Mouse (Mus musculus) limb, embryonic 15.5 days (tissue): ENCODE data around the gene Qsox2. TPM values are rescaled to one million over a fixed set of nuclear protein-coding genes. Genes with fewer than 3 reads are reported as not detected.

Experiments used
- ATAC-seq: fragments of 200-750 bp; cut with Nextera tagmentation; 2 replicates; pipeline ENCODE4 v1.8.0; 2017; ENCODE audit warnings: low read depth, moderate TSS enrichment; ENCODE audit not compliant: insufficient number of reproducible peaks, low FRiP score, low TSS enrichment
- H3K27ac ChIP-seq: fragments of 300-500 bp; sonication (generic); 2 replicates; pipeline ENCODE4 v1.5.1; 2015; ENCODE audit warnings: moderate library complexity, mild to moderate bottlenecking, inconsistent platforms
- H3K27me3 ChIP-seq: fragments of 300-500 bp; sonication (generic); 2 replicates; pipeline ENCODE4 v1.6.1; 2015; ENCODE audit warnings: inconsistent platforms
- H3K36me3 ChIP-seq: fragments of 300-500 bp; sonication (generic); 2 replicates; pipeline ENCODE4 v1.6.1; 2015; ENCODE audit warnings: inconsistent platforms
- H3K4me1 ChIP-seq: fragments of 300-500 bp; sonication (generic); 2 replicates; pipeline ENCODE4 v1.6.1; 2015; ENCODE audit warnings: inconsistent platforms
- H3K4me2 ChIP-seq: fragments of 300-500 bp; sonication (generic); 2 replicates; pipeline ENCODE4 v1.6.1; 2015; ENCODE audit warnings: mild to moderate bottlenecking, inconsistent platforms
- H3K4me3 ChIP-seq: fragments of 300-500 bp; sonication (generic); 2 replicates; pipeline ENCODE4 v1.5.1; 2015; ENCODE audit warnings: mild to moderate bottlenecking, inconsistent platforms
- H3K9ac ChIP-seq: fragments of 300-500 bp; sonication (generic); 2 replicates; pipeline ENCODE4 v1.6.1; 2015; ENCODE audit warnings: inconsistent platforms
- H3K9me3 ChIP-seq: fragments of 300-500 bp; sonication (generic); 2 replicates; pipeline ENCODE4 v1.6.1; 2016; ENCODE audit warnings: inconsistent platforms
- WGBS: fragments of 180-500 bp; shearing (Covaris S2); methylation state at CpG from one replicate; pipeline ENCODE4 v1.1.7; 2015; 5-methylcytosine and 5-hydroxymethylcytosine counted together
- polyA plus RNA-seq: library from polyadenylated mRNA; unstranded; fragments of >200 nt; fragmentation: Nextera tagmentation; extraction: Ambion mirVana; gene quantifications from 2 replicates; pipeline ENCODE4 v1.2.1, GENCODE M21; 2015

Qsox2 gene
- polyA plus RNA-seq, 1 experiment from 2014 or later, result 20.7 TPM

DNA sequence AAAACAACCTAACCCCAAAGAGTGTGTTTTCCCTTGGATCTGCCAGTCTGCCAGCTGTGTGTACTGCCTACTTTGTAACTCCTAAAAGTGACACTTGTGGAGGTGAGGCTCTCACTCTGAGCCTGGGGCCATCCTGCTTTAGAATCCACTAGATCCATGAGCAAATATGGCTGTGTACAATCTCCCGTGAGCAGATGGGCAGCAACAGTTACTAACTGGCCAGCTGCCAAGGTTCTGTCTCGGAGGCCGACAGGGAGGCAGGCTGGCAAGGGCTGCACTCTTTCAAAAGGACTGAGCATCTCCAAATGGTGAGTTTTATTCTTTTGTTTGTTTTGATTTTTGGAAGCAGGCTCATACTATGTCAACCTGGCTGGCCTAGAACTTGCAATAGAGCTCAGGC, 22.8 kb downstream of the Qsox2 start:
- Histone ChIP-seq H3K27ac (no peak overlapping the region), H3K27me3 (no peaks in the 10 kb centered on the region), H3K9me3 (no peaks in the 10 kb centered on the region), H3K4me3 (no peak overlapping the region), H3K4me2 (no peak overlapping the region), H3K36me3 (peaks cover 73% of the 10 kb centered on the region), H3K4me1 (no peaks in the 10 kb centered on the region), H3K9ac (no peak overlapping the region)
- 30% methylated on average over 3 of the region's 3 CpGs for WGBS
- ATAC-seq, result no peak

- H3K27me3 ChIP-seq, result peaks cover 35% of the 10 kb centered on the region
- H3K27ac ChIP-seq, result no peak overlapping the region
- H3K9me3 ChIP-seq, result no peaks in the 10 kb centered on the region
- WGBS, result 84% methylated on average over 3 of the region's 3 CpGs
- H3K4me2 ChIP-seq, result no peak overlapping the region
- no peak overlapping the region for H3K9ac ChIP-seq
- ATAC-seq, result no peak
- peaks cover 8% of the 10 kb centered on the region for H3K4me1 ChIP-seq
- H3K4me3 ChIP-seq, result no peak overlapping the region
- H3K36me3 ChIP-seq, result peaks cover 40% of the 10 kb centered on the region
Observed at GRCm38 (mm10) chr2:26209566-26209965, 27.8 kb downstream of the Qsox2 start.

GRCm38 (mm10) chr2:26208126-26208789, 29.1 kb downstream of the Qsox2 start, which contains the start of gene Lhx3:
Lhx3 (minus strand) TSS chr2:26208289.
- H3K27me3 ChIP-seq, result peaks cover 48% of the 10 kb centered on the region
- no peak within 1 kb of the TSS for H3K4me3 ChIP-seq
- 5% methylated on average over 19 of the region's 19 CpGs for WGBS
- H3K9me3 ChIP-seq, result no peaks in the 10 kb centered on the region
- no peak within 1 kb of the TSS for H3K27ac ChIP-seq
- H3K36me3 ChIP-seq, result peaks cover 34% of the 10 kb centered on the region
- no peak within 1 kb of the TSS for H3K4me2 ChIP-seq
- ATAC-seq, result no peak
- peaks cover 8% of the 10 kb centered on the region for H3K4me1 ChIP-seq
- no peak within 1 kb of the TSS for H3K9ac ChIP-seq

GRCm38 (mm10) chr2:26207559-26207958, 29.8 kb downstream of the Qsox2 start:
- 7% methylated on average over 9 of the region's 9 CpGs for WGBS
- H3K9me3 ChIP-seq, result no peaks in the 10 kb centered on the region

GRCm38 (mm10) chr2:26205761-26206160, 31.6 kb downstream of the Qsox2 start:
- 15% methylated on average over 10 of the region's 10 CpGs for WGBS
- H3K4me3 ChIP-seq, result no peak overlapping the region

More at GRCm38 (mm10) chr2:26207559-26207958, 29.8 kb downstream of the Qsox2 start:
- peaks cover 30% of the 10 kb centered on the region for H3K36me3 ChIP-seq
- H3K9ac ChIP-seq, result no peak overlapping the region
- H3K4me2 ChIP-seq, result no peak overlapping the region
- H3K4me3 ChIP-seq, result no peak overlapping the region
- ATAC-seq, result no peak
- peaks cover 55% of the 10 kb centered on the region for H3K27me3 ChIP-seq
- no peak overlapping the region for H3K27ac ChIP-seq
- peaks cover 13% of the 10 kb centered on the region for H3K4me1 ChIP-seq

GRCm38 (mm10) chr2:26205126-26205525, 32.2 kb downstream of the Qsox2 start:
- H3K27me3 ChIP-seq, result peaks cover 80% of the 10 kb centered on the region
- WGBS, result 1% methylated on average over 16 of the region's 16 CpGs
- no peak overlapping the region for H3K4me2 ChIP-seq
- no peak for ATAC-seq
- H3K9me3 ChIP-seq, result no peaks in the 10 kb centered on the region
- H3K4me3 ChIP-seq, result no peak overlapping the region
- no peak overlapping the region for H3K27ac ChIP-seq
- peaks cover 5% of the 10 kb centered on the region for H3K36me3 ChIP-seq
- peaks cover 18% of the 10 kb centered on the region for H3K4me1 ChIP-seq
- no peak overlapping the region for H3K9ac ChIP-seq

More at GRCm38 (mm10) chr2:26205761-26206160, 31.6 kb downstream of the Qsox2 start:
- no peak overlapping the region for H3K27ac ChIP-seq
- no peak overlapping the region for H3K9ac ChIP-seq
- H3K4me2 ChIP-seq, result no peak overlapping the region
- H3K36me3 ChIP-seq, result peaks cover 12% of the 10 kb centered on the region
- no peaks in the 10 kb centered on the region for H3K9me3 ChIP-seq
- peaks cover 18% of the 10 kb centered on the region for H3K4me1 ChIP-seq
- ATAC-seq, result no peak
- peaks cover 73% of the 10 kb centered on the region for H3K27me3 ChIP-seq

GRCm38 (mm10) chr2:26202849-26203475, 34.4 kb downstream of the Qsox2 start:
- no peak overlapping the region for H3K9ac ChIP-seq
- no peak for ATAC-seq
- H3K27me3 ChIP-seq, result peaks cover 100% of the 10 kb centered on the region
- H3K9me3 ChIP-seq, result no peaks in the 10 kb centered on the region
- H3K4me2 ChIP-seq, result no peak overlapping the region
- no peak overlapping the region for H3K27ac ChIP-seq
- peaks cover 21% of the 10 kb centered on the region for H3K4me1 ChIP-seq
- WGBS, result 1% methylated on average over 36 of the region's 36 CpGs
- H3K36me3 ChIP-seq, result no peaks in the 10 kb centered on the region
- H3K4me3 ChIP-seq, result no peak overlapping the region

- no peak overlapping the region for H3K9ac ChIP-seq
- peak overlapping the region; percentile 8; the same call in 1 of the 2 replicates for H3K4me3 ChIP-seq
- no peaks in the 10 kb centered on the region for H3K9me3 ChIP-seq
- under 1% methylated on average over 77 of the region's 77 CpGs for WGBS
- ATAC-seq, result no peak
- H3K4me1 ChIP-seq, result peaks cover 24% of the 10 kb centered on the region
- H3K36me3 ChIP-seq, result no peaks in the 10 kb centered on the region
- H3K4me2 ChIP-seq, result no peak overlapping the region
- H3K27ac ChIP-seq, result no peak overlapping the region
- H3K27me3 ChIP-seq, result peaks cover 100% of the 10 kb centered on the region
Observed at GRCm38 (mm10) chr2:26201926-26202848, 35.1 kb downstream of the Qsox2 start.

GRCm38 (mm10) chr2:26198488-26198887, 38.8 kb downstream of the Qsox2 start:
- no peak overlapping the region for H3K27ac ChIP-seq
- peaks cover 99% of the 10 kb centered on the region for H3K27me3 ChIP-seq
- H3K36me3 ChIP-seq, result no peaks in the 10 kb centered on the region
- no peak overlapping the region for H3K4me3 ChIP-seq
- no peak for ATAC-seq
- H3K4me1 ChIP-seq, result peaks cover 20% of the 10 kb centered on the region
- no peak overlapping the region for H3K9ac ChIP-seq
- 0% methylated on average over 10 of the region's 10 CpGs for WGBS
- no peaks in the 10 kb centered on the region for H3K9me3 ChIP-seq
- 0 out of 2 replicates have a peak overlapping the region, but pooled peaks have one; percentile 1 for H3K4me2 ChIP-seq

GRCm38 (mm10) chr2:26194552-26195339, 42.6 kb downstream of the Qsox2 start:
- Histone ChIP-seq H3K36me3 (no peaks in the 10 kb centered on the region), H3K27me3 (peaks cover 95% of the 10 kb centered on the region), H3K27ac (no peak overlapping the region), H3K4me2 (no peak overlapping the region), H3K4me1 (peaks cover 10% of the 10 kb centered on the region), H3K9me3 (no peaks in the 10 kb centered on the region), H3K4me3 (no peak overlapping the region), H3K9ac (no peak overlapping the region)
- no peak for ATAC-seq
- 34% methylated on average over 7 of the region's 7 CpGs for WGBS

DNA sequence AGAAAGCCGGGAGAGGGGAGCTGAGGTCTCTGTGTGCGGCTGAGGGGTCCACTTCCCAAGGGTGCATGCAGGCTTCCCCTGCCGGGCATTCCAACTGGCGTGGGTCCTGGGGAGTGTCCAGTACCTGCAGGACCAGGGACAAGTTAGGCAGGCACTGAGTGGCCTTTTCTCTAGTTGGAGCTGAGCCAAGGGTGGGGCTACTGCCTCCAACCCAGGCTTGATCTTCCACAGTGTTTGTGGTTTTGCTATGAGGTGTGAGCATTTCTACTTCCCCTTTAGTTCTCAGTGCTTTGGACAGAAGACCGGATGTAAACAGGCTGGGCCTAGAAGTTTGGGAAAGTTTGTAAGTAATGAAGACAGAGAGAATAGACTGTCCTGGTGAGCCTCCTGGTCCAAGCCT, 48.8 kb downstream of the Qsox2 start:
- 77% methylated on average over 5 of the region's 5 CpGs for WGBS
- Histone ChIP-seq H3K4me2 (no peak overlapping the region), H3K9me3 (no peaks in the 10 kb centered on the region), H3K4me3 (no peak overlapping the region), H3K4me1 (peaks cover 7% of the 10 kb centered on the region; the same call in 1 of the 2 replicates), H3K9ac (no peak overlapping the region), H3K27me3 (peaks cover 58% of the 10 kb centered on the region), H3K27ac (no peak overlapping the region), H3K36me3 (no peaks in the 10 kb centered on the region)
- no peak for ATAC-seq
